Mouse (Mus musculus) NIH3T3 (cell line): ENCODE results near the gene Fstl1.

ENCODE experiments used
- DNase-seq: peaks from one replicate; pipeline ENCODE4 v3.0.0-alpha.2; 2012; ENCODE audit warnings: low read depth

Gene Fstl1

GRCm38 (mm10) chr16:37868506-37869469 lies 92.1 kb downstream of the Fstl1 start:
- peak; percentile 50 for DNase-seq

GRCm38 (mm10) chr16:37869470-37870231 lies 93.0 kb downstream of the Fstl1 start:
- peak; percentile 31 for DNase-seq

GRCm38 (mm10) chr16:37871112-37871715 lies 94.5 kb downstream of the Fstl1 start:
- DNase-seq, result no peak

GRCm38 (mm10) chr16:37874501-37875235 lies 98.0 kb downstream of the Fstl1 start:
- DNase-seq, result peak; percentile 26

GRCm38 (mm10) chr16:37877406-37877805 lies 100.7 kb downstream of the Fstl1 start:
- no peak for DNase-seq

- DNase-seq, result no peak
These were observed 102.4 kb downstream of the Fstl1 start for GRCm38 (mm10) chr16:37878951-37879505.

GRCm38 (mm10) chr16:37879750-37880419 lies 103.2 kb downstream of the Fstl1 start:
- DNase-seq, result no peak

- no peak for DNase-seq
These were observed 104.5 kb downstream of the Fstl1 start for GRCm38 (mm10) chr16:37881168-37881567.
